Mouse (Mus musculus): Measurements from ENCODE around the gene Kmt2e.

GRCm38 (mm10) chr5:23410718-23411101 is 23.5 kb upstream of the Kmt2e start:
- TF ChIP-seq POLR2A (IDR thresholded peaks at IDR 0.05; ENCODE audit: low read depth, low read length): no peak
- TF ChIP-seq CTCF (IDR thresholded peaks at IDR 0.05; ENCODE audit: extremely low read depth, insufficient read length, insufficient replicate concordance, low read depth, low read length): no peak
